Mouse (Mus musculus): ENCODE results near the gene Sept3.
A peak's percentile ranks its signal among the peaks of the same experiment; 100 is the strongest.

Sept3 gene

GRCm38 (mm10) chr15:82272295-82272694 is 2.4 kb upstream of the Sept3 start:
- DNase-seq, result no peak

- DNase-seq, result peak; percentile 87
Measured at GRCm38 (mm10) chr15:82274927-82275901, 521 bp downstream of the Sept3 start.

- DNase-seq, result peak; percentile 78
Measured at GRCm38 (mm10) chr15:82277591-82277990, 2.9 kb downstream of the Sept3 start.

- no peak for DNase-seq
Measured at GRCm38 (mm10) chr15:82280638-82281037, 5.9 kb downstream of the Sept3 start.

DNA sequence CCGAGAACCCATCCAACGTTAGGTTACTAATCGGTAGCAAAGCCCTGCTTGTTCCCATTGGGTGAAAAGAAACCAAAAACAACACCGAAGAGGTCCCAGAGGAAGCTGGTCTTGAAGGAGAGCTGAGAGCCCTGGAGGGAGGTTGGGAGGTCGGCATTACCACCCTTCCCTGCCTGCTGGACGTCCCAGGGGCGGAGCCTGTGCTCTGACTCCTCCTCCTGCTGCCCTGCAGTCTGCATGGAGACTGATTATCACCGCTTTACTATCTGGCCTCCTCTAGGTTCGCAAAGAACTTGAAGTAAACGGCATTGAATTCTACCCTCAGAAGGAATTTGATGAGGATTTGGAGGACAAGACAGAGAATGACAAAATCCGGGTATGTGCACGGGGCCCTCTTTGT is 11.5 kb downstream of the Sept3 start:
- no peak for DNase-seq

- no peak for DNase-seq
Measured at GRCm38 (mm10) chr15:82290252-82290651, 15.6 kb downstream of the Sept3 start.

DNA sequence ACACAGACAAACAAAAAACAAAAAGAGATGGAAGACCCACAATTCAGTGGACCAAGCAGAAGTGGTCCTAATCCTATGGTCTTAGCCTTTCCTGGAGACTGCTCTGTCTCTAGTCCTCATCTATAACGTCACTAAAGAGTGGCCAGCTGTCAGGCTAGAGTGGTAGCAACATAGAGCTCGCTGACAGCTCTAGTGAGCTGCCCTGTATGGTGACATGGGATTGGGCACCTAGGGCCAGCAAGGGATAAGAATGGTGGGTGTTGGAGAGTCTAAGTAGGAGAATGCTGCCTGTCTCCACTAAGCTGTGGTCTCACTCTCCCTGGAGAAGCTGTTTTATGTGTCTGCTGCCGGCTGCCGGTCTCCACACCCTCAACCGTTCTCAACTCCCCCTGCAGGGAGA is 18.2 kb downstream of the Sept3 start:
- no peak for DNase-seq

GRCm38 (mm10) chr15:82293271-82293711 is 18.6 kb downstream of the Sept3 start:
- DNase-seq, result no peak

DNA sequence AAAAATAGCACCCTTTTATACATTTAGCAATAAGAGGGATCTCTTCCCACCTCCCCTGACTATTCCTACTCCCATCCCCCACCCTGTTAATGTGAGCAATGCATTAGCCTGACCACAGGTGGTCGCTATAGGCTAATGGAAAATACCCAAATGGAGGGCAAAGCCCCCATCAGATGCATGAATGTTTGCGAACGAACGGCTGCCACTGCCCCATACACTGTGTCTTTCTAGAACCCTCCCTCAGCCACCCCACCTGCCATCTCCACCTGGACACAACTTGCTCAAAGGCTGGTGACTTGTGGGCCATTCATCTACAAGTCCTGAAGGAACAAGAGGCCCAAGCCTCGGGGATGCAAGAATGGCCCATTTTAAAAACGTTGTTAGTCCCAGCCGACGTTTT is 19.4 kb downstream of the Sept3 start:
- DNase-seq, result no peak

GRCm38 (mm10) chr15:82298764-82299561 is 24.3 kb downstream of the Sept3 start, which contains the start of gene Wbp2nl:
TSS of gene Wbp2nl (plus strand) at chr15:82298954.
- no peak for DNase-seq

- DNase-seq, result no peak
Measured at GRCm38 (mm10) chr15:82307107-82307506, 32.4 kb downstream of the Sept3 start.

DNA sequence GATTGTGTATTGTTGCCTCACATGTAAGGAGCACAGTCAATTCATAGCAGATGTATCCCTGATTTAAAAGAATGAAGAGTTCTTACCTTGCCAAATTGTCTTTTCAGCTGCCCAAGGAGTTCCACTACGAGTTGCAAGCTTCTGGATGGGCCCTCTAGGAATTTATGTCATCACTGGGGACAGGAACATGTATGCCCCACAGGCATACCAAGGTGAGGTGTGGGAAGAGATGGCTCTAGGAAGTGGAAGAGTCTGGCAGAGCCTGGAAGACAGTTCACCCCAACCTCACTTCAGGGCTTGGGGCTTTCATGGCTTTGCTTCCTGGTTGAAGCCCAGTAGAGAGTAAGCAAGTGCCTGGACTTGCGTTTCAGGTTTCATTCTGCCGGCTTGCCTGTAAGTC is 33.7 kb downstream of the Sept3 start:
- no peak for DNase-seq

DNA sequence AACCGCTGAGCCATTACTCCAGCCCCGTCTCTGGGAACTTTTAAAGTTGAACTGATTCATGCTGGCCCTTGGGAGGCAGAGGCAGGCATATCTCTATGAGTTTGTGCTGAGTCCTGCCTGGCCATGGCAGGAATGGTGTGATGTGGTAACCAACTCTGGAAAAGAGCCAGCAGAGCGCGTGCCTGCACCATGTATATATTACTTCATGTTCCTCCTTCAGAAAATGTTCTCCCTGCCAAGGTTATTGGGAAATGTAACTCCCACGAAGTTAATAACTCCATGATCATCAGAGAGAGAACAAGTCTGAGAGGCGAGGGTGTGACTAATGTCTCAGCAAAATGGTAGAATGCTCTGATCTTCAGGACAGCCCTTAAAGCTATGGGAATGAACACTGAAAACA is 43.1 kb downstream of the Sept3 start:
- no peak for DNase-seq

GRCm38 (mm10) chr15:82319613-82320012 is 44.9 kb downstream of the Sept3 start:
- no peak for DNase-seq

- DNase-seq, result no peak
Measured at GRCm38 (mm10) chr15:82322195-82322594, 47.5 kb downstream of the Sept3 start.

GRCm38 (mm10) chr15:82325382-82325781 is 50.7 kb downstream of the Sept3 start:
- DNase-seq, result no peak

- DNase-seq, result no peak
Measured at GRCm38 (mm10) chr15:82335194-82335593, 60.5 kb downstream of the Sept3 start.

- no peak for DNase-seq
Measured at GRCm38 (mm10) chr15:82336629-82337028, 61.9 kb downstream of the Sept3 start.

DNA sequence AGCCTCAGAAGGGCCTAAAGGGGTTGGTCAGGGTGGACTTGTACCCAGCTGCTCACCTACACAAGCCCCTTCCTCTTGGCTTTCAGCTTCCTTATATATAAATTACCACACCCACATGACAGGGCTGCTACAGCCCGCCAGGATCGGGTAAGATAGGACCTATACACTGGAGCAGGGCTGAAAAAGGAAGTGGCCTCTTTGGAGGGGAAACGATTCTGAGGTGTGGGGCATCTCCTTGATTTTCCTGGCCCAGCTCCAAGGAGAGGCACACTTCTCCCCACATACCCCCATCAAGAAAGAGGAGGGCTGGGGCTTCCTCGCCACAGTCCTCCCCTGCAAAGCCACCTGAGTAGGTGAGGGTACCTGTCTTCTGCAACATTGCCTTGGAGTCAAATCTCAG is 63.2 kb downstream of the Sept3 start:
- DNase-seq, result no peak

GRCm38 (mm10) chr15:82338593-82339112 is 64.0 kb downstream of the Sept3 start, which contains the start of the genes Naga, Pheta2 and Smdt1:
TSS of gene Naga (minus strand) at chr15:82338925.
TSS of gene Pheta2 (plus strand) at chr15:82338942.
TSS of gene Smdt1 (plus strand) at chr15:82338959.
- DNase-seq, result peak; percentile 96

GRCm38 (mm10) chr15:82339150-82339549 is 64.5 kb downstream of the Sept3 start:
- no peak for DNase-seq

GRCm38 (mm10) chr15:82339634-82340254 is 65.1 kb downstream of the Sept3 start:
- no peak for DNase-seq
